Mouse (Mus musculus) C2C12 (cell line): ENCODE data around the gene Nsun7. TPM values are rescaled to one million over a fixed set of nuclear protein-coding genes. Genes with fewer than 3 reads are reported as not detected.

Experiments
- H3K27me3 ChIP-seq: one replicate; pipeline ENCODE4 v1.6.1; 2011; ENCODE audit not compliant: control insufficient read depth, insufficient read depth, insufficient read length
- H3K36me3 ChIP-seq: one replicate; pipeline ENCODE4 v1.6.1; 2011; ENCODE audit not compliant: control insufficient read depth, insufficient read depth
- H3K4me3 ChIP-seq: one replicate; pipeline ENCODE4 v1.5.1; 2011; ENCODE audit warnings: mild to moderate bottlenecking, control low read depth; ENCODE audit not compliant: poor library complexity, insufficient read depth, severe bottlenecking
- H3K79me2 ChIP-seq: one replicate; pipeline ENCODE4 v1.6.1; 2011; ENCODE audit not compliant: control insufficient read depth, insufficient read depth
- H3K79me3 ChIP-seq: one replicate; pipeline ENCODE4 v1.6.1; 2011; ENCODE audit warnings: low read depth, control low read depth
- H3ac ChIP-seq: one replicate; pipeline ENCODE3; 2011; ENCODE audit warnings: low read depth; ENCODE audit not compliant: control insufficient read depth, insufficient read length
- CEBPB ChIP-seq: IDR thresholded peaks from one replicate; pipeline ENCODE4 v1.6.1; 2011; ENCODE audit warnings: low read depth, mild to moderate bottlenecking, control low read depth, moderate library complexity
- CTCF ChIP-seq: IDR thresholded peaks from one replicate; pipeline ENCODE4 v1.5.1; 2011; ENCODE audit not compliant: control insufficient read depth, insufficient read depth, insufficient read length
- FOSL1 ChIP-seq: IDR thresholded peaks from one replicate; pipeline ENCODE4 v1.8.0; 2011; ENCODE audit warnings: mild to moderate bottlenecking, low read length; ENCODE audit not compliant: poor library complexity, insufficient read depth, severe bottlenecking
- MAX ChIP-seq: IDR thresholded peaks from one replicate; pipeline ENCODE4 v1.6.1; 2011; ENCODE audit warnings: mild to moderate bottlenecking, control low read depth
- MYOD1 ChIP-seq: IDR thresholded peaks from one replicate; pipeline ENCODE4 v1.6.1; 2011; ENCODE audit warnings: low read depth; ENCODE audit not compliant: control insufficient read depth, insufficient read length
- MYOG ChIP-seq: IDR thresholded peaks from one replicate; pipeline ENCODE4 v1.6.1; 2011; ENCODE audit not compliant: control insufficient read depth, insufficient read length; ENCODE audit errors: extremely low read depth
- USF1 ChIP-seq: IDR thresholded peaks from one replicate; pipeline ENCODE4 v1.6.1; 2011; ENCODE audit warnings: low read depth, mild to moderate bottlenecking, control low read depth, moderate library complexity
- polyA plus RNA-seq: library from polyadenylated mRNA; unstranded; fragments of >200 nt; fragmentation: generic; extraction: Trizol; gene quantifications from one replicate; pipeline ENCODE4 v1.2.1, GENCODE M21; 2012; ENCODE audit warnings: missing spikeins

The Nsun7 gene
- polyA plus RNA-seq, 1 experiment = 0.02 TPM

DNA sequence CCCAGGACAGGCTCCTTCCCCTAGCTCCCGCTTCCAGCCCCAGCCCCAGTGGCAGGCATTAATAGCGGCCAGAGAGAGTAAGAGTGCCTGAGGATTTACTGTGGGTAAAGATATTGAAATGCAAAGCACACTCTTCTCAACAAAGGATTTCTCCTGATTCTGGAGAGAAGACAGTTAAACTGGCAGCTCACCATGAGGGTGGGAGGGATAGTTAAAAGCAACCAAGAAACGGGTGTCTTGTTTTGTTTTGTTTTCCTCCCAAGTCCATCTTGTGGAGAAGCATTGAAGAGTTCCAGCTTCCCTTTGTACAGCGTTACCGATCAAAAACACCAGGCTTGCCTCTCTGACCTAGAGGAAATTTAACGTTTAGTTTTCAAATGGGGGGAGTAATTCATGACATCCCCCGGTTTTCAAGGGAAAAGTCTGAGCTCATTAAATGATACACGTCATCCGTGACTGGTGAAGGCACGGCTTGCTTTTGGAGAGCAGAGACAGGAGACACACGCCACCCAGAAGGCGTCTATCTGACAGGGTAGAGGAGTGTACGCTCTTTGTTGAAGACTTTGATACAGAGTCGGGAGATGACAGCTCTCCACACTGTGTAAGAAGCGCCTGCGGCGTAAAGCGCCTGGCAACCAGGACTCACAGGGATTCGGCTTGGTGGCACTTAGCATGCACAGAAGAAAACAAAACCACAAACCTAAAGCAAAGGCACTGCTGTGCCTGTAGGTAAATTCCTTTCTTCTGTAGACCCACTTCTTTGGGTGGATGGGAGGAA, 68.4 kb downstream of the Nsun7 start:
- Histone ChIP-seq H3K4me3 (no peak overlapping the region), H3K79me3 (peaks cover 1% of the 10 kb centered on the region), H3K79me2 (no peaks in the 10 kb centered on the region), H3ac (no peak overlapping the region), H3K36me3 (peaks cover 8% of the 10 kb centered on the region), H3K27me3 (no peaks in the 10 kb centered on the region)
- TF ChIP-seq USF1 = no peak
- TF ChIP-seq FOSL1 = no peak
- no peak for TF ChIP-seq MYOD1
- no peak for TF ChIP-seq CEBPB
- TF ChIP-seq MAX = no peak
- no peak for TF ChIP-seq MYOG
- TF ChIP-seq CTCF = no peak

GRCm38 (mm10) chr5:66328766-66329165, 69.1 kb downstream of the Nsun7 start:
- H3K79me2 ChIP-seq = no peaks in the 10 kb centered on the region

GRCm38 (mm10) chr5:66330806-66331205, 71.1 kb downstream of the Nsun7 start:
- Histone ChIP-seq H3K36me3 (peaks cover 8% of the 10 kb centered on the region), H3K4me3 (no peak overlapping the region), H3K27me3 (no peaks in the 10 kb centered on the region), H3K79me2 (no peaks in the 10 kb centered on the region), H3ac (no peak overlapping the region), H3K79me3 (peaks cover 1% of the 10 kb centered on the region)
- no peak for TF ChIP-seq FOSL1
- TF ChIP-seq USF1 = no peak
- TF ChIP-seq CTCF = no peak
- TF ChIP-seq MYOG = no peak
- TF ChIP-seq MAX = no peak
- TF ChIP-seq CEBPB = no peak
- TF ChIP-seq MYOD1 = no peak

More at GRCm38 (mm10) chr5:66328766-66329165, 69.1 kb downstream of the Nsun7 start:
- Histone ChIP-seq H3ac (no peak overlapping the region), H3K36me3 (peaks cover 8% of the 10 kb centered on the region), H3K27me3 (no peaks in the 10 kb centered on the region), H3K4me3 (no peak overlapping the region), H3K79me3 (peaks cover 1% of the 10 kb centered on the region)
- TF ChIP-seq USF1 = no peak
- TF ChIP-seq FOSL1 = no peak
- no peak for TF ChIP-seq MYOD1
- no peak for TF ChIP-seq CTCF
- no peak for TF ChIP-seq MYOG
- no peak for TF ChIP-seq MAX
- no peak for TF ChIP-seq CEBPB

DNA sequence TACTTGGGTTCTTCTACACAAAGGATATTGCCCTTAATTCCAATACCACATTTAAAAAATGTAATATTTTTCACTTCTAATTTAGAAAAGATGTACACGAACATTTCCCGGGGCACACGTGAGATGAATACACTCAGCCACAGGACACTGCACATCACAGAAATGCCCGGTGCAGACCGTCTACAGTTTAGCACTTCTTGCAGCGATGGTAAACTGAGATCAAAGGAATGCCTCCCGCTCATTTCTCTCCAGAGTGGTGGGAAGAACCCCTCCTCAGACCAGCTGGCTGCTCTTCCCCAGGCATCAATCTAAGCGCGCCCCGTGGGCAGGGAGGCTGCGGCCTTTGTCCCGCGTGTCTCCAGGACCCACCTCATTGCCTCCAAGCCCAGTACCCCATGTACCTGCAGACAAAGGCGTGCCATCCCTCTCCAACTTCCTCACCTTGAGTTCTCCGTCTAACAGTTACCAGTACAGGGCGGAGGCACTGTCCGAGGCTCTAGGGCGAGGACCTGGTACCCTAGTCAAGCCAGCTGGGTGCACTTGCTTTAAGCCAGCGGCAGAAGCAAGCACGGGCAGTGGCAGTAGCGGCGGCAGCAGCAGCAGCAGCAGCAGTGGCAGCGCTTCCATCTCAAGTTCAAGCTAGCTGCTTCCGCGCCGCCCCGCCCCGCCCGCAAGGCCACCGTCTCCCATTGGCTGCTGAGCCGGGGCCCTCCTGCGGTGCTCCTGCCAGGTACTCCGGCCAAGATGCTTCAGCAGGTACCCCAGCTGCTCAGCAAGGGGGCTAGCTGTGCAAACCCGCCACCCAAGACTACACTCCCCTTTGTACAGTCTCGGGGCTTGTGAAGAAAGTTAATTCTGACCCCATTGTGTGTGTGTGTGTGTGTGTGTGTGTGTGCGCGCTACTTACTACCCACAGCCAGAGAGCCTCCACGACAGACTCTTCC, 77.6 kb downstream of the Nsun7 start:
- no peak overlapping the region for H3K4me3 ChIP-seq
- H3K79me3 ChIP-seq = peaks cover 1% of the 10 kb centered on the region
- no peaks in the 10 kb centered on the region for H3K27me3 ChIP-seq
- no peaks in the 10 kb centered on the region for H3K36me3 ChIP-seq
- H3K79me2 ChIP-seq = no peaks in the 10 kb centered on the region
- no peak for TF ChIP-seq MAX
- TF ChIP-seq USF1 = no peak
- TF ChIP-seq CEBPB = no peak
- TF ChIP-seq FOSL1 = no peak
- TF ChIP-seq MYOD1 = no peak
- no peak for TF ChIP-seq MYOG
- TF ChIP-seq CTCF = no peak
- H3ac ChIP-seq = no peak overlapping the region

DNA sequence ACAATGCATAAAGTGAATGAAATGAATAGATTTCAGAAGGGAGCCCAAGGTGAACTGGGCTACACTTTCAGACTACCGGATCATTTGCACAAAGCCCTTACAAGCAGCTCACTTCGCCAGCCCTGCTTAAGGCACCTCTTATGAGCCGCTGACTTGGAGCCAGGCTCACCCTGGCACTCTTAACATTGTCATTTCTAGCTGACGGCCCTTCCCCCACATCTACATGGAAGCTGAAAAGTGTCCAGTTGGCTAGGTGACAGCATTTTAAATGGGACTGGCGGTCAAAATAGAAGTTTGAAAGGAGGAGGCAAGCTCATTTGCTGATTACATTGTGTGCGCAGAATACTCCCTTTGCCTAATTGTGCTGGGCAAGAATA, 78.3 kb downstream of the Nsun7 start:
- no peak overlapping the region for H3K4me3 ChIP-seq
- H3K79me2 ChIP-seq = no peaks in the 10 kb centered on the region
- no peaks in the 10 kb centered on the region for H3K36me3 ChIP-seq
- no peak for TF ChIP-seq CTCF
- no peaks in the 10 kb centered on the region for H3K27me3 ChIP-seq
- no peaks in the 10 kb centered on the region for H3K79me3 ChIP-seq
- H3ac ChIP-seq = no peak overlapping the region

GRCm38 (mm10) chr5:66338583-66338982, 78.9 kb downstream of the Nsun7 start:
- Histone ChIP-seq H3K4me3 (no peak overlapping the region), H3K36me3 (no peaks in the 10 kb centered on the region), H3K79me3 (no peaks in the 10 kb centered on the region), H3K79me2 (no peaks in the 10 kb centered on the region), H3K27me3 (no peaks in the 10 kb centered on the region), H3ac (no peak overlapping the region)
- no peak for TF ChIP-seq MYOD1
- TF ChIP-seq CTCF = peak; percentile 3
